Mouse (Mus musculus): Measurements from ENCODE around the gene Tfb1m. TPM values are rescaled to one million over a fixed set of nuclear protein-coding genes. Genes with fewer than 3 reads are reported as not detected.

Gene Tfb1m
- polyA plus RNA-seq, 1 experiment from 2014 or later: 14.1 TPM

- ATAC-seq (ENCODE audit: low FRiP score): no peak
- H3K27me3 ChIP-seq (ENCODE audit: control insufficient read depth, insufficient read depth, low read length): no peaks in the 10 kb centered on the region
Observed at GRCm38 (mm10) chr17:3520344-3520743, 37.2 kb downstream of the Tfb1m start.

GRCm38 (mm10) chr17:3516406-3516805 is 41.2 kb downstream of the Tfb1m start:
- Histone ChIP-seq H3K27ac (no peak overlapping the region), H3K9me3 (ENCODE audit: control insufficient read depth, low read length) (no peaks in the 10 kb centered on the region), H3K36me3 (replicated peaks; ENCODE audit: control insufficient read depth, insufficient read depth) (peaks cover 6% of the 10 kb centered on the region; the same call in 1 of the 2 replicates), H3K27me3 (ENCODE audit: control insufficient read depth, insufficient read depth, low read length) (no peaks in the 10 kb centered on the region), H3K4me3 (replicated peaks; ENCODE audit: low read length) (no peak overlapping the region), H3K9ac (no peak overlapping the region), H3K4me1 (replicated peaks; ENCODE audit: control insufficient read depth, insufficient read depth, low read length) (no peaks in the 10 kb centered on the region), H3K4me2 (replicated peaks) (no peak overlapping the region)
- DNase-seq (ENCODE audit: low spot score) (no peak), ATAC-seq (ENCODE audit: low FRiP score) (no peak)
- WGBS: 23% methylated on average over 9 of the region's 9 CpGs

More at GRCm38 (mm10) chr17:3520344-3520743, 37.2 kb downstream of the Tfb1m start:
- no peak overlapping the region for H3K4me3 ChIP-seq (replicated peaks; ENCODE audit: low read length)
- peaks cover 6% of the 10 kb centered on the region; the same call in 1 of the 2 replicates for H3K36me3 ChIP-seq (replicated peaks; ENCODE audit: control insufficient read depth, insufficient read depth)
- no peak overlapping the region for H3K4me2 ChIP-seq (replicated peaks)
- no peak overlapping the region for H3K27ac ChIP-seq
- 94% methylated on average over 5 of the region's 5 CpGs for WGBS
- H3K9me3 ChIP-seq (ENCODE audit: control insufficient read depth, low read length): no peaks in the 10 kb centered on the region
- no peak for DNase-seq (ENCODE audit: low spot score)
- no peaks in the 10 kb centered on the region for H3K4me1 ChIP-seq (replicated peaks; ENCODE audit: control insufficient read depth, insufficient read depth, low read length)
- H3K9ac ChIP-seq: no peak overlapping the region

GRCm38 (mm10) chr17:3515851-3516250 is 41.7 kb downstream of the Tfb1m start:
- H3K4me1 ChIP-seq (replicated peaks; ENCODE audit: control insufficient read depth, insufficient read depth, low read length): no peaks in the 10 kb centered on the region

GRCm38 (mm10) chr17:3514316-3514715 is 43.3 kb downstream of the Tfb1m start:
- Histone ChIP-seq H3K9me3 (ENCODE audit: control insufficient read depth, low read length) (no peaks in the 10 kb centered on the region), H3K9ac (no peak overlapping the region), H3K4me3 (replicated peaks; ENCODE audit: low read length) (no peak overlapping the region), H3K4me2 (replicated peaks) (no peak overlapping the region), H3K4me1 (replicated peaks; ENCODE audit: control insufficient read depth, insufficient read depth, low read length) (no peaks in the 10 kb centered on the region), H3K27ac (no peak overlapping the region), H3K36me3 (replicated peaks; ENCODE audit: control insufficient read depth, insufficient read depth) (peaks cover 5% of the 10 kb centered on the region; the same call in 1 of the 2 replicates), H3K27me3 (ENCODE audit: control insufficient read depth, insufficient read depth, low read length) (no peaks in the 10 kb centered on the region)
- 91% methylated on average over 5 of the region's 5 CpGs for WGBS
- DNase-seq (ENCODE audit: low spot score): no peak
- ATAC-seq (ENCODE audit: low FRiP score): no peak

More at GRCm38 (mm10) chr17:3515851-3516250, 41.7 kb downstream of the Tfb1m start:
- no peak overlapping the region for H3K4me3 ChIP-seq (replicated peaks; ENCODE audit: low read length)
- no peaks in the 10 kb centered on the region for H3K27me3 ChIP-seq (ENCODE audit: control insufficient read depth, insufficient read depth, low read length)
- no peak overlapping the region for H3K27ac ChIP-seq
- H3K9me3 ChIP-seq (ENCODE audit: control insufficient read depth, low read length): no peaks in the 10 kb centered on the region
- no peak overlapping the region for H3K9ac ChIP-seq
- 90% methylated on average over 8 of the region's 8 CpGs for whole genome bisulfite sequencing
- H3K36me3 ChIP-seq (replicated peaks; ENCODE audit: control insufficient read depth, insufficient read depth): peaks cover 6% of the 10 kb centered on the region; the same call in 1 of the 2 replicates
- ATAC-seq (ENCODE audit: low FRiP score) (no peak), DNase-seq (ENCODE audit: low spot score) (no peak)
- no peak overlapping the region for H3K4me2 ChIP-seq (replicated peaks)

- Histone ChIP-seq H3K4me3 (replicated peaks; ENCODE audit: low read length) (no peak overlapping the region), H3K9ac (no peak overlapping the region), H3K4me2 (replicated peaks) (no peak overlapping the region), H3K36me3 (replicated peaks; ENCODE audit: control insufficient read depth, insufficient read depth) (no peaks in the 10 kb centered on the region), H3K9me3 (ENCODE audit: control insufficient read depth, low read length) (no peaks in the 10 kb centered on the region), H3K27ac (no peak overlapping the region), H3K27me3 (ENCODE audit: control insufficient read depth, insufficient read depth, low read length) (no peaks in the 10 kb centered on the region), H3K4me1 (replicated peaks; ENCODE audit: control insufficient read depth, insufficient read depth, low read length) (no peaks in the 10 kb centered on the region)
- 17% methylated on average over 1 of the region's 1 CpGs for WGBS
- ATAC-seq (ENCODE audit: low FRiP score): peak; percentile 71; the same call in 1 of the 2 replicates
- peak; percentile 73 for DNase-seq (ENCODE audit: low spot score)
Observed at GRCm38 (mm10) chr17:3509841-3510240, 47.7 kb downstream of the Tfb1m start.

- no peaks in the 10 kb centered on the region for H3K27me3 ChIP-seq (ENCODE audit: control insufficient read depth, insufficient read depth, low read length)
- no peak overlapping the region for H3K4me3 ChIP-seq (replicated peaks; ENCODE audit: low read length)
- H3K27ac ChIP-seq: no peak overlapping the region
- H3K9me3 ChIP-seq (ENCODE audit: control insufficient read depth, low read length): no peaks in the 10 kb centered on the region
- no peaks in the 10 kb centered on the region for H3K36me3 ChIP-seq (replicated peaks; ENCODE audit: control insufficient read depth, insufficient read depth)
- no peak for ATAC-seq (ENCODE audit: low FRiP score)
- DNase-seq (ENCODE audit: low spot score): no peak
- no peak overlapping the region for H3K4me2 ChIP-seq (replicated peaks)
- 94% methylated on average over 8 of the region's 8 CpGs for WGBS
- no peak overlapping the region for H3K9ac ChIP-seq
- no peaks in the 10 kb centered on the region for H3K4me1 ChIP-seq (replicated peaks; ENCODE audit: control insufficient read depth, insufficient read depth, low read length)
Observed at GRCm38 (mm10) chr17:3506508-3506907, 51.1 kb downstream of the Tfb1m start.

GRCm38 (mm10) chr17:3505711-3506110 is 51.9 kb downstream of the Tfb1m start:
- no peak overlapping the region for H3K27ac ChIP-seq
- ATAC-seq (ENCODE audit: low FRiP score): no peak
- no peaks in the 10 kb centered on the region for H3K9me3 ChIP-seq (ENCODE audit: control insufficient read depth, low read length)
- H3K27me3 ChIP-seq (ENCODE audit: control insufficient read depth, insufficient read depth, low read length): no peaks in the 10 kb centered on the region
- 70% methylated on average over 1 of the region's 1 CpGs for WGBS
- no peak for DNase-seq (ENCODE audit: low spot score)
- no peak overlapping the region for H3K4me3 ChIP-seq (replicated peaks; ENCODE audit: low read length)
- no peaks in the 10 kb centered on the region for H3K36me3 ChIP-seq (replicated peaks; ENCODE audit: control insufficient read depth, insufficient read depth)
- H3K4me1 ChIP-seq (replicated peaks; ENCODE audit: control insufficient read depth, insufficient read depth, low read length): no peaks in the 10 kb centered on the region
- H3K9ac ChIP-seq: no peak overlapping the region
- H3K4me2 ChIP-seq (replicated peaks): no peak overlapping the region

GRCm38 (mm10) chr17:3500936-3501335 is 56.6 kb downstream of the Tfb1m start:
- Histone ChIP-seq H3K27ac (no peak overlapping the region), H3K4me2 (replicated peaks) (no peak overlapping the region), H3K4me1 (replicated peaks; ENCODE audit: control insufficient read depth, insufficient read depth, low read length) (no peaks in the 10 kb centered on the region), H3K36me3 (replicated peaks; ENCODE audit: control insufficient read depth, insufficient read depth) (no peaks in the 10 kb centered on the region), H3K4me3 (replicated peaks; ENCODE audit: low read length) (no peak overlapping the region), H3K9ac (no peak overlapping the region), H3K9me3 (ENCODE audit: control insufficient read depth, low read length) (no peaks in the 10 kb centered on the region), H3K27me3 (ENCODE audit: control insufficient read depth, insufficient read depth, low read length) (no peaks in the 10 kb centered on the region)
- DNase-seq (ENCODE audit: low spot score) (no peak), ATAC-seq (ENCODE audit: low FRiP score) (no peak)
- WGBS: 92% methylated on average over 4 of the region's 4 CpGs

GRCm38 (mm10) chr17:3500076-3500475 is 57.5 kb downstream of the Tfb1m start:
- Histone ChIP-seq H3K9me3 (ENCODE audit: control insufficient read depth, low read length) (no peaks in the 10 kb centered on the region), H3K9ac (no peak overlapping the region), H3K27ac (no peak overlapping the region), H3K27me3 (ENCODE audit: control insufficient read depth, insufficient read depth, low read length) (no peaks in the 10 kb centered on the region), H3K4me2 (replicated peaks) (no peak overlapping the region), H3K4me1 (replicated peaks; ENCODE audit: control insufficient read depth, insufficient read depth, low read length) (no peaks in the 10 kb centered on the region), H3K36me3 (replicated peaks; ENCODE audit: control insufficient read depth, insufficient read depth) (no peaks in the 10 kb centered on the region), H3K4me3 (replicated peaks; ENCODE audit: low read length) (no peak overlapping the region)
- ATAC-seq (ENCODE audit: low FRiP score) (no peak), DNase-seq (ENCODE audit: low spot score) (no peak)
- 95% methylated on average over 6 of the region's 6 CpGs for WGBS

- H3K27ac ChIP-seq: no peak overlapping the region
- DNase-seq (ENCODE audit: low spot score): no peak
- H3K4me3 ChIP-seq (replicated peaks; ENCODE audit: low read length): no peak overlapping the region
- no peaks in the 10 kb centered on the region for H3K36me3 ChIP-seq (replicated peaks; ENCODE audit: control insufficient read depth, insufficient read depth)
- ATAC-seq (ENCODE audit: low FRiP score): no peak
- H3K27me3 ChIP-seq (ENCODE audit: control insufficient read depth, insufficient read depth, low read length): no peaks in the 10 kb centered on the region
- no peak overlapping the region for H3K9ac ChIP-seq
- 93% methylated on average over 8 of the region's 8 CpGs for WGBS
- H3K4me2 ChIP-seq (replicated peaks): no peak overlapping the region
- H3K9me3 ChIP-seq (ENCODE audit: control insufficient read depth, low read length): no peaks in the 10 kb centered on the region
- H3K4me1 ChIP-seq (replicated peaks; ENCODE audit: control insufficient read depth, insufficient read depth, low read length): no peaks in the 10 kb centered on the region
Observed at GRCm38 (mm10) chr17:3499468-3499867, 58.1 kb downstream of the Tfb1m start.
